Mouse (Mus musculus): ENCODE results near the gene Tnni3k.

DNA sequence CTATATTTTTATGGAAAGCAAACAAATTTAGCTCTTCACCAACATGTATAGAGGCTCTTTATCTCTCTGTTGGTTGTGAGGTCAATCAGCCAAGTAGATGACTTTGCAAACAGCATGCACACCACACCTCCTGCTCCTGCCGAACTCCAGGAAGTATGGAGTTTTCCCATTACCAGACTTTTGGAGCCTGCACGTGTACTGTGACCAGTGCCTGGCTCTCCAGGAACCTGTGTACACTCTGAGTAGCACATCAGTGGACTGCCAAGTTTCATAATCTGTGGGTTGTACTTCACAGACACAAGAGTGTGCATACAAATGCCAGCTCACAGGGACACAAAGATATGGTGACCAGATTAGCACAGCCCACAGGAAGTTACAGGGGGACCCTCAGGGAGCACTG is 84.2 kb downstream of the Tnni3k start:
- TF ChIP-seq GATA1 (IDR thresholded peaks at IDR 0.05; ENCODE audit: borderline replicate concordance, low read length) (no peak), FLI1 (IDR thresholded peaks at IDR 0.05; ENCODE audit: low read length) (no peak)
